Mouse (Mus musculus) spleen, adult 12 weeks (tissue): Measurements from ENCODE around the gene Lcn5.
"Not testable (repeated sequence)": the region's sequence is repeated elsewhere in the genome, so short reads cannot be mapped to it uniquely, and the experiment has no call there.

Source experiments
- DNase-seq: peaks from one replicate; pipeline ENCODE4 v3.0.0; 2022; ENCODE audit warnings: low spot score

Lcn5 gene

GRCm38 (mm10) chr2:25679559-25679958 is 21.8 kb downstream of the Lcn5 start:
- no peak for DNase-seq

- DNase-seq, result no peak
These were observed 24.7 kb downstream of the Lcn5 start, which contains the start of gene Lcn10 for GRCm38 (mm10) chr2:25682426-25682825. TSS of gene Lcn10 (plus strand) at chr2:25682726.

GRCm38 (mm10) chr2:25686941-25687340 is 29.2 kb downstream of the Lcn5 start:
- no peak for DNase-seq

- peak; percentile 29 for DNase-seq
These were observed 36.9 kb downstream of the Lcn5 start for GRCm38 (mm10) chr2:25694605-25695004.

- no peak for DNase-seq
These were observed 39.2 kb downstream of the Lcn5 start for GRCm38 (mm10) chr2:25696951-25697350.

GRCm38 (mm10) chr2:25698696-25699095 is 40.9 kb downstream of the Lcn5 start:
- no peak for DNase-seq

- DNase-seq, result not testable (repeated sequence)
These were observed 42.0 kb downstream of the Lcn5 start, which contains the start of gene Obp2a for GRCm38 (mm10) chr2:25699743-25700142. TSS of gene Obp2a (plus strand) at chr2:25700043.

- DNase-seq, result no peak
These were observed 43.2 kb downstream of the Lcn5 start for GRCm38 (mm10) chr2:25701001-25701400.

- DNase-seq, result no peak
These were observed 46.0 kb downstream of the Lcn5 start for GRCm38 (mm10) chr2:25703706-25704105.

- DNase-seq, result peak; percentile 33
These were observed 49.1 kb downstream of the Lcn5 start, which contains the start of gene Bmyc for GRCm38 (mm10) chr2:25706643-25707481. TSS of gene Bmyc (plus strand) at chr2:25706739.

GRCm38 (mm10) chr2:25708121-25708520 is 50.4 kb downstream of the Lcn5 start:
- DNase-seq, result no peak

- not testable (repeated sequence) for DNase-seq
These were observed 51.3 kb downstream of the Lcn5 start for GRCm38 (mm10) chr2:25709056-25709455.

GRCm38 (mm10) chr2:25709791-25710190 is 52.0 kb downstream of the Lcn5 start:
- DNase-seq, result not testable (repeated sequence)
